Mouse (Mus musculus) layer of hippocampus, adult 8-10 months (tissue): ENCODE measurements around the gene Lrrn2. TPM values are rescaled to one million over a fixed set of nuclear protein-coding genes. Genes with fewer than 3 reads are reported as not detected.

Experiments used
- microRNA-seq, 2 experiments: library from miRNA; unstranded; fragments of <30 nt; microRNA quantifications; one replicate each; pipeline ENCODE4 v1.2.0; 2022
- total RNA-seq, 4 experiments: library from RNA; stranded (reverse); gene quantifications; 2 replicates each; pipeline ENCODE4 v1.2.4; 2022

Lrrn2 gene
- total RNA-seq, 4 experiments from 2014 or later: 182 to 196 (median 188) TPM

Small RNAs within 50 kb of the gene (microRNA-seq; reads per million reads assigned to microRNA genes)
- gene Gm44300: 0 reads per million in 2 experiments

Other genes starting within 250 kb of the Lrrn2 start
- 100 to 1,000 TPM; 153 to 171 (median 158) TPM for gene Nfasc, start 138.5 kb upstream of the Lrrn2 start, total RNA-seq
- 100 to 1,000 TPM in 1 of 4 experiments, 10 to 100 TPM in 3; 86.9 to 117 (median 95.4) TPM for gene Mdm4, start 150.3 kb downstream of the Lrrn2 start, total RNA-seq
- 10 to 100 TPM; 15.9 to 17.6 (median 16.4) TPM for gene Pik3c2b, start 165.4 kb downstream of the Lrrn2 start, total RNA-seq